Mouse (Mus musculus) splenic B cell, adult 2 months (primary cell): ENCODE data around the gene Tspoap1.

Experiments
- DNase-seq: peaks from one replicate; pipeline ENCODE4 v3.0.0-alpha.2; 2011; ENCODE audit warnings: low read depth, low spot score
- H3K27me3 ChIP-seq: 2 replicates; pipeline ENCODE4 v1.6.1; 2012; ENCODE audit warnings: mild to moderate bottlenecking, low read length, moderate library complexity, mixed read lengths; ENCODE audit not compliant: control insufficient read depth, poor library complexity, insufficient read depth, severe bottlenecking
- H3K36me3 ChIP-seq: 2 replicates; pipeline ENCODE4 v1.6.1; 2012; ENCODE audit warnings: mild to moderate bottlenecking, low read length, moderate library complexity, mixed read lengths; ENCODE audit not compliant: control insufficient read depth, poor library complexity, insufficient read depth, severe bottlenecking

The Tspoap1 gene

GRCm38 (mm10) chr11:87801711-87802275 lies 41.5 kb downstream of the Tspoap1 start:
- no peaks in the 10 kb centered on the region for H3K27me3 ChIP-seq
- H3K36me3 ChIP-seq: no peaks in the 10 kb centered on the region
- DNase-seq: no peak

- H3K27me3 ChIP-seq: no peaks in the 10 kb centered on the region
- no peaks in the 10 kb centered on the region for H3K36me3 ChIP-seq
- no peak for DNase-seq
Measured at GRCm38 (mm10) chr11:87802621-87803020, 42.3 kb downstream of the Tspoap1 start.

GRCm38 (mm10) chr11:87805448-87805847 lies 45.1 kb downstream of the Tspoap1 start:
- DNase-seq: peak; percentile 65
- Histone ChIP-seq H3K36me3 (no peaks in the 10 kb centered on the region), H3K27me3 (no peaks in the 10 kb centered on the region)

GRCm38 (mm10) chr11:87807433-87807832 lies 47.1 kb downstream of the Tspoap1 start:
- Histone ChIP-seq H3K27me3 (no peaks in the 10 kb centered on the region), H3K36me3 (no peaks in the 10 kb centered on the region)
- no peak for DNase-seq

GRCm38 (mm10) chr11:87808236-87808635 lies 47.9 kb downstream of the Tspoap1 start:
- peak; percentile 33 for DNase-seq
- no peaks in the 10 kb centered on the region for H3K27me3 ChIP-seq
- H3K36me3 ChIP-seq: no peaks in the 10 kb centered on the region

- Histone ChIP-seq H3K27me3 (no peaks in the 10 kb centered on the region), H3K36me3 (no peaks in the 10 kb centered on the region)
- DNase-seq: peak; percentile 15
Measured at GRCm38 (mm10) chr11:87811396-87811795, 51.1 kb downstream of the Tspoap1 start.

GRCm38 (mm10) chr11:87814831-87815230 lies 54.5 kb downstream of the Tspoap1 start:
- Histone ChIP-seq H3K27me3 (no peaks in the 10 kb centered on the region), H3K36me3 (no peaks in the 10 kb centered on the region)
- no peak for DNase-seq

GRCm38 (mm10) chr11:87816707-87817442 lies 56.5 kb downstream of the Tspoap1 start:
- DNase-seq: peak; percentile 60
- H3K27me3 ChIP-seq: no peaks in the 10 kb centered on the region
- H3K36me3 ChIP-seq: no peaks in the 10 kb centered on the region

- no peaks in the 10 kb centered on the region for H3K27me3 ChIP-seq
- no peak for DNase-seq
- H3K36me3 ChIP-seq: no peaks in the 10 kb centered on the region
Measured at GRCm38 (mm10) chr11:87817443-87817773, 57.1 kb downstream of the Tspoap1 start.

- no peaks in the 10 kb centered on the region for H3K36me3 ChIP-seq
- no peak for DNase-seq
Measured at GRCm38 (mm10) chr11:87821502-87821901, 61.2 kb downstream of the Tspoap1 start.

GRCm38 (mm10) chr11:87828239-87828900 lies 68.0 kb downstream of the Tspoap1 start, which contains the start of gene Lpo:
Gene Lpo (minus strand): TSS chr11:87828289.
- Histone ChIP-seq H3K27me3 (no peaks in the 10 kb centered on the region; the same call in 1 of the 2 replicates), H3K36me3 (no peaks in the 10 kb centered on the region)
- DNase-seq: no peak

More at GRCm38 (mm10) chr11:87821502-87821901, 61.2 kb downstream of the Tspoap1 start:
- H3K27me3 ChIP-seq: no peaks in the 10 kb centered on the region
